Comparison of ENCODE assay signal across 8 mouse cellular contexts in the genomic region with DNA sequence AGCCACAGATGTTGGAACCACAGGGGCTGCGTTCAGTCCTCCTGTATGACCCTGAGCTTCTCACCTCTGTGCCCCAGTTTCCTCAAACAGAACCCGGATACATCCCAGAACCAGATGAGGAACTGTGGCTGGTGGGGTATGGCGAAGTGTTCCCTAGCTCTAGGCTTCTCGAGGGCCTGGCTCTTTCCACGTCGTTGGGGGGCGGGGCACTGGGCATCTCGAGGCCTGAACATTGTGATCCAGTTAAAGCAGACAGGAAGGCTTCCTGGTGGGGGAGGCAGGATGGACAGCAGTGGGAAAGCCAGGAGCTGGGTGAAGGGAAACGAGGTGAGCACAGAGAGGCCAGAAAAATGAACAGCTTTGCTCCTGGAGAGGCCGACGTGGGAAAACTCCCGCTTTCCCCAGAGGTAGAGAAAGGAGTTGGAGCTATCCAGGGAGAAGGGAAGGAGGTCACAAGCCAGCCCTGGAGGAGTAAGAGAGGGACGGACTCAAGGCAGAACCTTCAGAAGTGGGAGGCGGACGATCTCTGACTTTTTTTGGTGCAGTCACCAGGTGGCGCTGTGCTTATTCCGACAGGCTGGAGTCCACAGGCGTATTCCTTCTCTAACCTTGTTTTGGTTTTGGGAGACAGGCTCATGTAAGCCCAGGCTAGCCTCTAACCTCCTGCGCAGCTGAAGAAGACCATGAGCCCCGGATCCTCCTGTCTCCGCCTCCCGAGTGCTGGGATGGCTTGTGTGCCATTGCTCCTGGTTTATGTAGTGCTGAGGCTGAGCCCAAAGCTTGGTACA. TPM values are rescaled to one million over a fixed set of nuclear protein-coding genes. Genes with fewer than 3 reads are reported as not detected.
DNase-seq lines count a peak whose midpoint lies in the region; ATAC-seq and TF ChIP-seq lines count a peak whose summit lies in the region.

No protein-coding gene starts in this region.

- H3K36me3 ChIP-seq in E14TG2a.4 (ENCODE audit: insufficient read depth, low read length), result no peaks in the 10 kb centered on the region
- no peaks in the 10 kb centered on the region for H3K36me3 ChIP-seq in embryonic facial prominence, embryonic 12.5 days
- H3K36me3 ChIP-seq in heart, embryonic 12.5 days, result no peaks in the 10 kb centered on the region
- no peaks in the 10 kb centered on the region for H3K36me3 ChIP-seq in liver, postnatal 0 days (replicated peaks; ENCODE audit: insufficient read depth, low read length)
- H3K36me3 ChIP-seq in neural tube, embryonic 15.5 days, result no peaks in the 10 kb centered on the region

- peaks cover 60% of the 10 kb centered on the region for H3K4me1 ChIP-seq in E14TG2a.4 (replicated peaks; ENCODE audit: low read depth, low read length)
- H3K4me1 ChIP-seq in embryonic facial prominence, embryonic 12.5 days, result peaks cover 13% of the 10 kb centered on the region
- peaks cover 26% of the 10 kb centered on the region for H3K4me1 ChIP-seq in heart, embryonic 12.5 days (replicated peaks)
- peaks cover 53% of the 10 kb centered on the region for H3K4me1 ChIP-seq in liver, postnatal 0 days (ENCODE audit: insufficient read depth)
- H3K4me1 ChIP-seq in neural tube, embryonic 15.5 days, result peaks cover 15% of the 10 kb centered on the region

- no peak overlapping the region; the same call in 1 of the 2 replicates for H3K4me2 ChIP-seq in embryonic facial prominence, embryonic 12.5 days (replicated peaks)
- H3K4me2 ChIP-seq in heart, embryonic 12.5 days, result peak overlapping the region; percentile 37; the same call in 1 of the 2 replicates
- peak overlapping the region; percentile 48 for H3K4me2 ChIP-seq in liver, postnatal 0 days (ENCODE audit: low read depth, low read length)
- no peak overlapping the region; the same call in 1 of the 2 replicates for H3K4me2 ChIP-seq in neural tube, embryonic 15.5 days

- peak overlapping the region; percentile 29; the same call in 1 of the 2 replicates for H3K9ac ChIP-seq in embryonic facial prominence, embryonic 12.5 days
- H3K9ac ChIP-seq in heart, embryonic 12.5 days, result 0 out of 2 replicates have a peak overlapping the region, but pooled peaks have one; percentile 21
- H3K9ac ChIP-seq in liver, postnatal 0 days (replicated peaks), result no peak overlapping the region
- H3K9ac ChIP-seq in neural tube, embryonic 15.5 days (replicated peaks), result no peak overlapping the region

- H3K4me3 ChIP-seq in E14TG2a.4 (replicated peaks; ENCODE audit: low read length), result no peak overlapping the region
- H3K4me3 ChIP-seq in embryonic facial prominence, embryonic 12.5 days, result no peak overlapping the region
- H3K4me3 ChIP-seq in heart, embryonic 12.5 days, result no peak overlapping the region
- no peak overlapping the region for H3K4me3 ChIP-seq in liver, postnatal 0 days (ENCODE audit: low read depth, low read length)
- H3K4me3 ChIP-seq in neural tube, embryonic 15.5 days (replicated peaks), result no peak overlapping the region

- ATAC-seq in embryonic facial prominence, embryonic 12.5 days (ENCODE audit: insufficient number of reproducible peaks, insufficient read depth, low FRiP score, low TSS enrichment), result no peak
- no peak for ATAC-seq in heart, embryonic 12.5 days (ENCODE audit: insufficient number of reproducible peaks, low FRiP score)
- ATAC-seq in liver, postnatal 0 days, result peak; percentile 34
- ATAC-seq in neural tube, embryonic 15.5 days (ENCODE audit: low FRiP score), result peak; percentile 36; the same call in 1 of the 2 replicates

- no peaks in the 10 kb centered on the region for H3K9me3 ChIP-seq in E14TG2a.4 (ENCODE audit: low read length)
- no peaks in the 10 kb centered on the region for H3K9me3 ChIP-seq in embryonic facial prominence, embryonic 12.5 days
- H3K9me3 ChIP-seq in heart, embryonic 12.5 days (replicated peaks), result no peaks in the 10 kb centered on the region
- no peaks in the 10 kb centered on the region for H3K9me3 ChIP-seq in liver, postnatal 0 days (ENCODE audit: low read length)
- no peaks in the 10 kb centered on the region for H3K9me3 ChIP-seq in neural tube, embryonic 15.5 days (replicated peaks)

- TF ChIP-seq CTCF in E14TG2a.4 (conservative IDR thresholded peaks at IDR 0.05; ENCODE audit: low read length), result peak; percentile 84
- peak; percentile 87 for TF ChIP-seq CTCF in liver, postnatal 0 days (IDR thresholded peaks at IDR 0.05; ENCODE audit: low read depth)

- H3K27ac ChIP-seq in embryonic facial prominence, embryonic 12.5 days, result no peak overlapping the region
- H3K27ac ChIP-seq in heart, embryonic 12.5 days (ENCODE audit: poor library complexity, severe bottlenecking), result no peak overlapping the region
- H3K27ac ChIP-seq in liver, postnatal 0 days (ENCODE audit: low read depth), result peak overlapping the region; percentile 48; the same call in 1 of the 2 replicates
- no peak overlapping the region for H3K27ac ChIP-seq in neural tube, embryonic 15.5 days (replicated peaks)

- no peak for TF ChIP-seq EP300 in liver, postnatal 0 days (IDR thresholded peaks at IDR 0.05; ENCODE audit: low read depth)

- peaks cover 49% of the 10 kb centered on the region for H3K27me3 ChIP-seq in E14TG2a.4 (ENCODE audit: insufficient read depth, low read length)
- H3K27me3 ChIP-seq in embryonic facial prominence, embryonic 12.5 days, result peaks cover 13% of the 10 kb centered on the region
- H3K27me3 ChIP-seq in heart, embryonic 12.5 days (replicated peaks), result peaks cover 24% of the 10 kb centered on the region
- H3K27me3 ChIP-seq in liver, postnatal 0 days (ENCODE audit: insufficient read depth, low read length), result 0 out of 2 replicates have a peak, but pooled peaks cover 8% of the 10 kb centered on the region
- H3K27me3 ChIP-seq in neural tube, embryonic 15.5 days (replicated peaks), result peaks cover 18% of the 10 kb centered on the region

- 12% methylated on average over 22 of the region's 22 CpGs for WGBS in embryonic facial prominence, embryonic 12.5 days
- WGBS in heart, embryonic 12.5 days, result 16% methylated on average over 22 of the region's 22 CpGs
- 15% methylated on average over 22 of the region's 22 CpGs for WGBS in liver, postnatal 0 days (ENCODE audit: insufficient replicate concordance)
- 16% methylated on average over 22 of the region's 22 CpGs for WGBS in neural tube, embryonic 15.5 days

- peak; percentile 85 to 88 for DNase-seq in adrenal gland, postnatal 36 days
- DNase-seq in kidney, postnatal 36 days, result peak; percentile 87 to 94
- peak; percentile 86 for DNase-seq in liver, postnatal 0 days
- peak; percentile 75 for DNase-seq in thymus, postnatal 14 days

RNA-seq across cellular contexts. Expression of a gene that starts 2.6 kb away (rescaled TPM):
- total RNA-seq in adrenal gland, postnatal 36 days (2021), result under 1 TPM; 0.30 to 0.33 TPM
- 0.33 and 0.55 TPM in 2 replicates for polyA plus RNA-seq in embryonic facial prominence, embryonic 12.5 days (2016; fragmentation: Nextera tagmentation; extraction: Ambion mirVana)
- 0.47 TPM in 1 of 2 replicates, not detected in the other for polyA plus RNA-seq in heart, embryonic 12.5 days (2016; fragmentation: Nextera tagmentation; extraction: Ambion mirVana)
- 180 and 207 TPM in 2 replicates for polyA plus RNA-seq in liver, postnatal 0 days (2015; fragmentation: Nextera tagmentation; extraction: Ambion mirVana)
- polyA plus RNA-seq in neural tube, embryonic 15.5 days (2015; fragmentation: Nextera tagmentation; extraction: Ambion mirVana), result 0.31 and 0.50 TPM in 2 replicates

RNA-seq across cellular contexts. Expression of a gene that starts 7.2 kb away (rescaled TPM):
- 1,000 to 10,000 TPM; 1,484 to 1,596 TPM for total RNA-seq in adrenal gland, postnatal 36 days (2021)
- not detected in 2 replicates for polyA plus RNA-seq in embryonic facial prominence, embryonic 12.5 days (2016; fragmentation: Nextera tagmentation; extraction: Ambion mirVana)
- not detected in 2 replicates for polyA plus RNA-seq in heart, embryonic 12.5 days (2016; fragmentation: Nextera tagmentation; extraction: Ambion mirVana)
- not detected in 2 replicates for polyA plus RNA-seq in liver, postnatal 0 days (2015; fragmentation: Nextera tagmentation; extraction: Ambion mirVana)
- polyA plus RNA-seq in neural tube, embryonic 15.5 days (2015; fragmentation: Nextera tagmentation; extraction: Ambion mirVana), result not detected in 2 replicates

RNA-seq across cellular contexts. Expression of a gene that starts 9.1 kb away (rescaled TPM):
- under 1 TPM; 0.16 to 0.50 TPM for total RNA-seq in adrenal gland, postnatal 36 days (2021)
- polyA plus RNA-seq in embryonic facial prominence, embryonic 12.5 days (2016; fragmentation: Nextera tagmentation; extraction: Ambion mirVana), result 169 and 181 TPM in 2 replicates
- 14.2 and 15.5 TPM in 2 replicates for polyA plus RNA-seq in heart, embryonic 12.5 days (2016; fragmentation: Nextera tagmentation; extraction: Ambion mirVana)
- polyA plus RNA-seq in liver, postnatal 0 days (2015; fragmentation: Nextera tagmentation; extraction: Ambion mirVana), result 2.9 and 4.9 TPM in 2 replicates
- polyA plus RNA-seq in neural tube, embryonic 15.5 days (2015; fragmentation: Nextera tagmentation; extraction: Ambion mirVana), result 316 and 385 TPM in 2 replicates

RNA-seq across cellular contexts. Expression of a gene that starts 9.2 kb away (rescaled TPM):
- total RNA-seq in adrenal gland, postnatal 36 days (2021), result under 1 TPM; 0.50 to 0.56 TPM
- 10.1 and 11.3 TPM in 2 replicates for polyA plus RNA-seq in embryonic facial prominence, embryonic 12.5 days (2016; fragmentation: Nextera tagmentation; extraction: Ambion mirVana)
- 1.8 and 2.0 TPM in 2 replicates for polyA plus RNA-seq in heart, embryonic 12.5 days (2016; fragmentation: Nextera tagmentation; extraction: Ambion mirVana)
- polyA plus RNA-seq in liver, postnatal 0 days (2015; fragmentation: Nextera tagmentation; extraction: Ambion mirVana), result 123 and 127 TPM in 2 replicates
- polyA plus RNA-seq in neural tube, embryonic 15.5 days (2015; fragmentation: Nextera tagmentation; extraction: Ambion mirVana), result 9.0 and 9.5 TPM in 2 replicates

RNA-seq across cellular contexts. Expression of a gene that starts 25.2 kb away (rescaled TPM):
- 10 to 100 TPM; 39.7 to 50.6 TPM for total RNA-seq in adrenal gland, postnatal 36 days (2021)
- 60.4 and 60.9 TPM in 2 replicates for polyA plus RNA-seq in embryonic facial prominence, embryonic 12.5 days (2016; fragmentation: Nextera tagmentation; extraction: Ambion mirVana)
- polyA plus RNA-seq in heart, embryonic 12.5 days (2016; fragmentation: Nextera tagmentation; extraction: Ambion mirVana), result 48.3 and 50.1 TPM in 2 replicates
- polyA plus RNA-seq in liver, postnatal 0 days (2015; fragmentation: Nextera tagmentation; extraction: Ambion mirVana), result 13.5 and 14.3 TPM in 2 replicates
- 44.9 and 46.7 TPM in 2 replicates for polyA plus RNA-seq in neural tube, embryonic 15.5 days (2015; fragmentation: Nextera tagmentation; extraction: Ambion mirVana)

Comparison
In these comparisons a context has a peak if more than half of its experiments do, and no peak if none do; other contexts are left out.
1. ATAC-seq: peak in liver, postnatal 0 days (single experiment) and neural tube, embryonic 15.5 days (single experiment); none in embryonic facial prominence, embryonic 12.5 days (single experiment) and heart, embryonic 12.5 days (single experiment).
2. H3K4me2 ChIP-seq: peak in heart, embryonic 12.5 days (single experiment) and liver, postnatal 0 days (single experiment); none in embryonic facial prominence, embryonic 12.5 days (single experiment) and neural tube, embryonic 15.5 days (single experiment).
3. H3K9ac ChIP-seq: peak in embryonic facial prominence, embryonic 12.5 days (single experiment) and heart, embryonic 12.5 days (single experiment); none in liver, postnatal 0 days (single experiment) and neural tube, embryonic 15.5 days (single experiment).
4. RNA of a gene that starts 2.6 kb away (polyA plus RNA-seq): 180 to 207 TPM in liver, postnatal 0 days; 0.47 TPM in heart, embryonic 12.5 days, 0.33 to 0.55 TPM in embryonic facial prominence, embryonic 12.5 days and 0.31 to 0.50 TPM in neural tube, embryonic 15.5 days; every median in the first group is over 100 times any median in the second.
5. RNA of a gene that starts 9.1 kb away (polyA plus RNA-seq): 316 to 385 TPM in neural tube, embryonic 15.5 days and 169 to 181 TPM in embryonic facial prominence, embryonic 12.5 days; 14.2 to 15.5 TPM in heart, embryonic 12.5 days and 2.9 to 4.9 TPM in liver, postnatal 0 days; every median in the first group is over 10 times any median in the second.
6. Peak in every context shown above with its lines, with median percentiles within 50 percentile points of each other: DNase-seq.